Mouse (Mus musculus) small intestine, adult 2 months (tissue): ENCODE data around the gene Nkiras2. TPM values are rescaled to one million over a fixed set of nuclear protein-coding genes. Genes with fewer than 3 reads are reported as not detected.
"Not testable (repeated sequence)": the region's sequence is repeated elsewhere in the genome, so short reads cannot be mapped to it uniquely, and the experiment has no call there.

Experiments
- H3K27ac ChIP-seq: fragments of 200-500 bp; 2 replicates; pipeline ENCODE4 v1.5.1; 2012; ENCODE audit warnings: low read depth, low read length, control low read depth, inconsistent platforms; ENCODE audit not compliant: insufficient read depth
- H3K27me3 ChIP-seq: fragments of 200-500 bp; 2 replicates; pipeline ENCODE4 v1.6.1; 2012; ENCODE audit warnings: mild to moderate bottlenecking, moderate library complexity, low read length, inconsistent platforms; ENCODE audit not compliant: control insufficient read depth, insufficient read depth
- H3K36me3 ChIP-seq: fragments of 200-500 bp; 2 replicates; pipeline ENCODE4 v1.6.1; 2012; ENCODE audit warnings: mild to moderate bottlenecking, low read length, control low read depth, inconsistent platforms; ENCODE audit not compliant: control insufficient read depth, insufficient read depth
- H3K4me1 ChIP-seq: fragments of 200-500 bp; 2 replicates; pipeline ENCODE4 v1.6.1; 2012; ENCODE audit warnings: low read length, inconsistent platforms, mixed read lengths; ENCODE audit not compliant: control insufficient read depth, insufficient read depth, insufficient read length
- H3K4me3 ChIP-seq: fragments of 200-500 bp; 2 replicates; pipeline ENCODE4 v1.5.1; 2012; ENCODE audit warnings: low read depth, mild to moderate bottlenecking, control low read depth, inconsistent platforms, low read length, moderate library complexity
- CTCF ChIP-seq: fragments of 200-500 bp; IDR thresholded peaks from 2 replicates; pipeline ENCODE4 v1.5.1; 2012; ENCODE audit warnings: low read depth, mild to moderate bottlenecking, control low read depth, inconsistent platforms, low read length, moderate library complexity, mixed read lengths; ENCODE audit not compliant: insufficient replicate concordance, insufficient read length; ENCODE audit errors: extremely low read depth
- POLR2A ChIP-seq: fragments of 200-500 bp; IDR thresholded peaks from 2 replicates; pipeline ENCODE4 v1.6.1; 2012; ENCODE audit warnings: low read depth, mild to moderate bottlenecking, control low read depth, inconsistent platforms, low read length, moderate library complexity
- WGBS: fragments of 180-500 bp; shearing (Covaris S2); methylation state at CpG from one replicate; pipeline ENCODE4 v1.1.7; 2018; 5-methylcytosine and 5-hydroxymethylcytosine counted together
- polyA plus RNA-seq: library from polyadenylated mRNA; depleted of rRNA; stranded (reverse); fragments of >200 nt; gene quantifications from 2 replicates; pipeline ENCODE4 v1.2.3, GENCODE M21; 2012

Gene Nkiras2
- polyA plus RNA-seq, 1 experiment: 134 TPM

DNA sequence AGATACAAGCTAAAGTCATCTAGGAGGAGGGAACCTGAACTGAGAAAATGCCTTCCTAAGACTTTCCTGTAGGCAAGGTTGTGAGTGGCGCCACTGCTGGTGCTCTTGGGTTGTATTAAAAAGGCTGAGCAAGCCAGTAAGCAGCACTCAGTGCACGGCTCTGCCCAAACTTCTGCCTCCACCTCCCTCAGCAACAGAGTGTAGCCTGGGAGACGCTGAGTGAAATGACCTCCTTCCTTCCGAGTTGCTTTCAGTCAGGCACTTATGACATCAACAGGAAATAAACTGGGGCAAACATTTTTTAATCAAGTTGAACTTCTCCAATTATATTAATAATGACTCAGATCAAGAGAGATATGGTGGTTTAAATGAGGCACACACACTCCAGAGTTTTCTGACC is 10.2 kb upstream of the Nkiras2 start:
- Histone ChIP-seq H3K4me3 (no peak overlapping the region), H3K27me3 (no peaks in the 10 kb centered on the region), H3K27ac (peak overlapping the region; percentile 49; the same call in 1 of the 2 replicates), H3K4me1 (peaks cover 2% of the 10 kb centered on the region; the same call in 1 of the 2 replicates), H3K36me3 (peaks cover 9% of the 10 kb centered on the region)
- TF ChIP-seq POLR2A (no peak), CTCF (no peak)
- WGBS: 47% methylated on average over 4 of the region's 4 CpGs

- WGBS: 79% methylated on average over 5 of the region's 5 CpGs
- peaks cover 2% of the 10 kb centered on the region; the same call in 1 of the 2 replicates for H3K4me1 ChIP-seq
- TF ChIP-seq POLR2A: no peak
- no peak overlapping the region for H3K27ac ChIP-seq
- H3K36me3 ChIP-seq: peaks cover 9% of the 10 kb centered on the region
- no peaks in the 10 kb centered on the region for H3K27me3 ChIP-seq
- no peak overlapping the region for H3K4me3 ChIP-seq
These were observed 9.6 kb upstream of the Nkiras2 start for GRCm38 (mm10) chr11:100609355-100609996.

DNA sequence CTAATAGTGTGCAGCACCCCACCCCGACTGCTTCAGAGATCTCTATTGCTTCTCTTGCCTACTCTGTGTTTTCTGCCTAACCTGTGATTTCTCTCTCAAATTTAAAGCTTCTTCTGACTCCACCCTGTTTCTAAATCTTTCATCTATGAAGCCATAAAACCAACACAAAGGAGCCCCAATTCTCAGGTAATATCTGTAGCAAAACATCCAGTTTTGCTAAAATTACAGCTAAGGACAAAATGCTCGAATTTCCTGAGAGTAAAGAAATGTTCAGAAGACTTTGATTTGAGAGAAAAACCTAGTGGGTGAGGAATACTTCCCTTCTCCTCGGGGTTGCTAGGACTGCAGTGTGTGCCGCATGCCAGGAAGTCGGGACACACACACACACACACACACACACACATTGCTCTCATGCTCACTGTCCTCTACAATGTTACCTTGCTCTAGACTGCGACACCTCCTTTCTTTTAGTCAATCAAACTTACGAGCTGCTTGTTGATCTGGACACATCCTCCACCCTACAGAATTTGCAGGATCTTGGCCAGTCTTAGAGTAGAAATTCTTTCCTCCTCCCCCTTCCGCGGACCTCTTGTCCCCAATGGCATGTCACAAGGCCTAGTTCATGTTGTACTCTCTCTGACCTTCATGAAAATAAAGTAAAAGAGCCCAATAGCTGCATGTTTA is 8.9 kb upstream of the Nkiras2 start:
- Histone ChIP-seq H3K4me3 (no peak overlapping the region), H3K27ac (no peak overlapping the region), H3K36me3 (peaks cover 11% of the 10 kb centered on the region), H3K4me1 (peaks cover 2% of the 10 kb centered on the region; the same call in 1 of the 2 replicates), H3K27me3 (no peaks in the 10 kb centered on the region)
- no peak for TF ChIP-seq CTCF
- TF ChIP-seq POLR2A: no peak
- 60% methylated on average over 9 of the region's 9 CpGs for WGBS

GRCm38 (mm10) chr11:100611627-100612026 is 7.4 kb upstream of the Nkiras2 start:
- no peaks in the 10 kb centered on the region for H3K27me3 ChIP-seq
- WGBS: 79% methylated on average over 6 of the region's 6 CpGs
- TF ChIP-seq POLR2A (no peak), CTCF (no peak)

GRCm38 (mm10) chr11:100613241-100613640 is 5.8 kb upstream of the Nkiras2 start:
- no peak for TF ChIP-seq CTCF
- TF ChIP-seq POLR2A: no peak
- H3K4me3 ChIP-seq: no peak overlapping the region
- no peak overlapping the region for H3K27ac ChIP-seq
- peaks cover 7% of the 10 kb centered on the region; the same call in 1 of the 2 replicates for H3K4me1 ChIP-seq
- no peaks in the 10 kb centered on the region for H3K27me3 ChIP-seq
- peaks cover 8% of the 10 kb centered on the region for H3K36me3 ChIP-seq
- WGBS: 75% methylated on average over 3 of the region's 3 CpGs

More at GRCm38 (mm10) chr11:100611627-100612026, 7.4 kb upstream of the Nkiras2 start:
- Histone ChIP-seq H3K36me3 (peaks cover 11% of the 10 kb centered on the region), H3K27ac (no peak overlapping the region), H3K4me1 (peaks cover 5% of the 10 kb centered on the region; the same call in 1 of the 2 replicates), H3K4me3 (no peak overlapping the region)

DNA sequence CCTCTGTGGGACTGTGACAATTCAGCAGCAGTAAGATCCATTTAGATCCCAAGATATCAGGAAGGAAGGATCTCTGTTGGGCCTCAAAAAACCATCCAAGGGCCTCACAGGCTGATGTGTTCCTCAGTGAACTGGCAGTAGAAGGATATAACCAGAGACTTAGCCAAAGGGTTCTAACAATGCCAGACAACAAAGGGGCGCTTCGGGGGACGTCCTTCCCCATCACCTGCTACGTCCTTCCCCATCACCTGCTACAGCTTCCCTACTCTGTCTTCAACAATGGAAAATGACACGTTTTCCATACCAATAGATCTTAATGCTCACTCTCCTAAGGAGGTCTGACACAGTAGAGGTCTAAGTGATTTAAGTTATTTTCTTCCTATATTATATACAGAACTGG is 2.7 kb upstream of the Nkiras2 start:
- Histone ChIP-seq H3K36me3 (peaks cover 5% of the 10 kb centered on the region), H3K27ac (no peak overlapping the region), H3K27me3 (no peaks in the 10 kb centered on the region), H3K4me3 (no peak overlapping the region), H3K4me1 (peaks cover 7% of the 10 kb centered on the region; the same call in 1 of the 2 replicates)
- WGBS: 88% methylated on average over 5 of the region's 5 CpGs
- TF ChIP-seq CTCF (no peak), POLR2A (no peak)

GRCm38 (mm10) chr11:100616836-100617235 is 2.2 kb upstream of the Nkiras2 start:
- not testable (repeated sequence) for H3K27ac ChIP-seq, H3K36me3 ChIP-seq, H3K4me1 ChIP-seq, H3K27me3 ChIP-seq, H3K4me3 ChIP-seq
- WGBS: 74% methylated on average over 7 of the region's 7 CpGs
